Mouse (Mus musculus) cerebellum, postnatal 4 days (tissue): Measurements from ENCODE around the gene Olfr1248.
"Not testable (repeated sequence)": the region's sequence is repeated elsewhere in the genome, so short reads cannot be mapped to it uniquely, and the experiment has no call there.

Experiments
- DNase-seq, 2 experiments: peaks; one replicate each; pipeline ENCODE4 v3.0.0; 2022; ENCODE audit warnings: low spot score in 2 of 2, mixed read lengths in 1 of 2

Gene Olfr1248

DNA sequence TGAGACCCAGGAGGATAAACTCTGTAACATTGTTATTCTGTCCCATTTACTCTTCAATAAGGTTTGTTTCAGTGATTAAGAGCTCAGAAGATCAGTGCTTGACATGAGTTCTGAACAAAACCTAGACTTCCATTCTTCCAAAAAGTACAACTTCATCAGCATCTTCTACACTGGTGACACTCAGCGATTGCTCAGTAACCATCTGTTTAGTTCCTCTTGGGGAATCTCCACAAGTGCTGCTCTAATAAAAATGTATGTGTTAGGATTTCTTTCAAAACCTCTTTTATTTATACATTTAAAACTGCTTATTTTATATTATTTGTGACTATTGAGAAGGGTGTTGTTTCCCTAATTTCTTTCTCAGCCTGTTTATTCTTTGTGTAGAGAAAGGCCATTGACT, at the start of gene Olfr1248:
Olfr1248 (minus strand) TSS at position 101 of the 400 bp plus-strand sequence.
- DNase-seq, result not testable (repeated sequence)

DNA sequence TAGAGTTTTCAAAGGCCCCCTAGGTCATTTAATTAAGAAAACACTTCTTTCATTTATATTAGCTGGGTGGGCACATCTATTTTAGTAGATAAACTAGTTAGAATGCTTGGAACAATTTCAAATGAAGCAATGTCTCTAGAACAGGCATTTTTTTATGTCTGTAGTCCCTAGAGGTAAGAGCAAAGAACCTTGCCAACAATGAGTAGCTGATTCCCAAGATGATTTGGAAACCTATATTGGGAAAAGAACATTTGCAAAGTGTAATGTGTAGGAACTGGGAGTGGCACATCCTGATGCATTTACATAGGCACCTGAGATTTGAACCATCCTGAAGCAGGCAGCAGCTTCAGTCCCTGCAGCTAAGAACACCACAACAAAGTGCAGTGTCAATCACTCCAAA, 43.3 kb upstream of the Olfr1248 start, which contains the start of gene Olfr1250:
Olfr1250 (minus strand) TSS at position 101 of the 400 bp plus-strand sequence.
- DNase-seq, result no peak

DNA sequence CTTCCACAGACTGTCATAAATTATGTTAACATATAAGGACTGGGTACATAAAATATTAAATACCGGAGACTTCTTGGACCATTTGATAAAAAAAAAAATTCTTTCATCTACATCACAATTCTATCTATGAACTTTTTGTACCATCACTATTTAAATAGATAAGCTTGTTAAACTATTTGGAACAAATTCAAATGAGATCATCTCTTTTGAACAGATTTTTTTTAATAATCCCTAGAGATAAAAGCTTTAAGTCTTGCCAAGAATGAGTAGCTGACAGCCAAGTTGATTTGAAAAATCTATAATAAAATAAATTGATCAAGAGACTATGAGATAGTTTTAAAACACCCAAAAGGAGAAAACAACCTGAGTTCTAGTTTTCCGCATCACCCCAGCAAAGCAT, 16.8 kb upstream of the Olfr1248 start, which contains the start of gene Olfr1249:
Olfr1249 (minus strand) TSS at position 101 of the 400 bp plus-strand sequence.
- DNase-seq, result no peak

DNA sequence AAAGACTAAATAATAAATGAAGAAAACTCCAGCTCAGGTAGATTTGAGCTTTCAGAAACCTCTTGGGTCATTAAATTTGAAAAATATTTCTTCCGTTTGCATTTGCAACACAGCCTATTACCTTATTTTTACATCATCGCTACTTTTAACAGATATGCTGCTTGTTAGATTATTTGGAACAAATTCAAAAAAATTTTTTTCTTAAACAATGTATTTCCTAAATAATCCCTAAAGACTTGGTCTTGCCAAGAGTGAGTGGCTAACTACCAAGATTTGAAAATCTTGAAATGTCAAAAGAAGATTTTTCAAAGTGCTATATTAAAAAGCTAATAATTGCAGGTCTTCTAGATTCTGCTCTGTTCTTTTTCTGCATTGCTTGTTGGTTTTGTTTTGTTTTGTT, 4.0 kb downstream of the Olfr1248 start, which contains the start of gene Olfr1247:
Olfr1247 (minus strand) TSS at position 101 of the 400 bp plus-strand sequence.
- DNase-seq, result no peak

DNA sequence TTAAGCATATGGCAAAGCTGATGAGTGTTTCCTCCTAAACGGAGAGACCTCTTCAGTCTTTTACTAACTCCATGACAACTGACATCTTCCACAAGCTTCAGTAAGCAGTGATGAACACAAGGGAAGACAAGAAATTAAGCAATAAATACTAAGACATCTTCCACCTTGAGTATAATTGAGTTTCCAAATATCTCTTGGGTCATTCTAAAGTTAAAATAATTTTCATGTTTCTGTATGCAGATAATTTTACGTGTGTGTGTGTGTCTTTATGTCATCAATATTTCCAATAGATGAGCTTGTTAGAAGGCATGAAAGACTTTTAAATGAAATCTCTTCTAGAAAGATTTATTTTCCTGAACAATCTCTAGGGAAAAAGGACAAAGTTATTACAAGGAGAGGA, 25.0 kb downstream of the Olfr1248 start, which contains the start of gene Olfr1246:
Olfr1246 (minus strand) TSS at position 101 of the 400 bp plus-strand sequence.
- DNase-seq, result no peak

DNA sequence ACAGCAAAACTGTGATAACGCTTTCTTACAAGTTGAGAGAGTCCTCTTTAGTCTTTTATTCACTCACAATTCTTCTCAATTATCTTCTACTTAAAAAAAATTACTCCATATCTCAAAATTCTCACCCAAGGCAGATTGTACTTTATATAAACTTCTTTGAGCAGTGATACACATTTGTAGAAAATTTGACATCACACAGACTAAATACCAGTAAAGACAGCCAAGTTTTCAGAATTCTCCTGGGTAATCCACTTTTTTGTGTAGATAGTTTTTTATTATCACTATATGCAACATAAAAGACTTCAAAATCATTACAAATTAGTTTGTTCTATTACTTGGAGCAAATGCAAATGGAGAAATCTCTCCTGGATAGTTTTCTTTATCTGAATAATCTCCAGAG, 39.7 kb downstream of the Olfr1248 start, which contains the start of gene Olfr1245:
Olfr1245 (minus strand) TSS at position 101 of the 400 bp plus-strand sequence.
- no peak for DNase-seq
